Mouse (Mus musculus) urinary bladder, postnatal 10 days (tissue): Measurements from ENCODE around the gene Gm20388.

Experiments
- DNase-seq: peaks from one replicate; pipeline ENCODE4 v3.0.0; 2022; ENCODE audit warnings: low spot score

Gene Gm20388

GRCm38 (mm10) chr8:122935912-122936311 lies 3025.3 kb downstream of the Gm20388 start:
- no peak for DNase-seq

- DNase-seq: no peak
These were observed 3027.0 kb downstream of the Gm20388 start for GRCm38 (mm10) chr8:122937545-122938053.

- no peak for DNase-seq
These were observed 3027.5 kb downstream of the Gm20388 start for GRCm38 (mm10) chr8:122938170-122938569.

GRCm38 (mm10) chr8:122938591-122938990 lies 3027.9 kb downstream of the Gm20388 start:
- no peak for DNase-seq

- DNase-seq: no peak
These were observed 3032.4 kb downstream of the Gm20388 start for GRCm38 (mm10) chr8:122942803-122943713.

- DNase-seq: no peak
These were observed 3035.1 kb downstream of the Gm20388 start for GRCm38 (mm10) chr8:122945775-122946174.

- no peak for DNase-seq
These were observed 3039.1 kb downstream of the Gm20388 start for GRCm38 (mm10) chr8:122949701-122950100.

GRCm38 (mm10) chr8:122951456-122951855 lies 3040.8 kb downstream of the Gm20388 start:
- DNase-seq: no peak

GRCm38 (mm10) chr8:122953028-122953427 lies 3042.4 kb downstream of the Gm20388 start:
- DNase-seq: no peak

- DNase-seq: no peak
These were observed 3043.6 kb downstream of the Gm20388 start for GRCm38 (mm10) chr8:122954090-122954799.

- no peak for DNase-seq
These were observed 3044.6 kb downstream of the Gm20388 start for GRCm38 (mm10) chr8:122955195-122955594.

- DNase-seq: no peak
These were observed 3045.4 kb downstream of the Gm20388 start for GRCm38 (mm10) chr8:122955997-122956396.

- DNase-seq: no peak
These were observed 3049.7 kb downstream of the Gm20388 start for GRCm38 (mm10) chr8:122960323-122960722.

- DNase-seq: no peak
These were observed 3050.3 kb downstream of the Gm20388 start for GRCm38 (mm10) chr8:122960932-122961331.

GRCm38 (mm10) chr8:122961458-122961857 lies 3050.8 kb downstream of the Gm20388 start:
- DNase-seq: no peak

GRCm38 (mm10) chr8:122962046-122962445 lies 3051.4 kb downstream of the Gm20388 start:
- no peak for DNase-seq

GRCm38 (mm10) chr8:122966638-122967037 lies 3056.0 kb downstream of the Gm20388 start:
- DNase-seq: no peak

GRCm38 (mm10) chr8:122968145-122968544 lies 3057.5 kb downstream of the Gm20388 start:
- no peak for DNase-seq

GRCm38 (mm10) chr8:122969964-122970620 lies 3059.5 kb downstream of the Gm20388 start:
- DNase-seq: no peak

- no peak for DNase-seq
These were observed 3065.4 kb downstream of the Gm20388 start for GRCm38 (mm10) chr8:122976046-122976445.

- no peak for DNase-seq
These were observed 3068.8 kb downstream of the Gm20388 start for GRCm38 (mm10) chr8:122979424-122979823.

GRCm38 (mm10) chr8:122979865-122980509 lies 3069.3 kb downstream of the Gm20388 start:
- DNase-seq: no peak
